Mouse (Mus musculus): Measurements from ENCODE around the gene Gm1113.

DNA sequence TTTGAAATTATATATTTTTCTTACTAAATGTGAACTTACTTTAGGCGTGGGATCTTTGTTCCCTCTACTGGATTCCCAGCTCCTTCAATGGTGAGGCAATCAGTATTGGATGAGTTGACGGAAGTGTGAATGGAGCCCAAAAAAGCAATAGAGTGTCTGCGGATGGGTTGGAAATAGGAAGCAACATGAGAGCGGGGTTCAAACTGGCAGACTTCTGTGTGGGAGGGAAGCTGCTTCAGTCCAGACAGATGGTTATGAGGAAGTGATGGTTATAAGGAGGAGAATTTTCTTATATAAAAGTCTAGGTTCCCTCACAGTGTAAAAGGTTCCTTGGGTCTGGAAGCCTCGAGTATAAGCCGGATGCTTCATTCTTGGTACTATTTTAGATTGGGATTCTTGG is 38.6 kb downstream of the Gm1113 start:
- TF ChIP-seq POLR2A (IDR thresholded peaks at IDR 0.05; ENCODE audit: borderline replicate concordance, extremely low read depth, insufficient read depth, insufficient read length, poor library complexity, severe bottlenecking) (no peak), CTCF (IDR thresholded peaks at IDR 0.05; ENCODE audit: borderline replicate concordance, extremely low read depth, insufficient read depth, insufficient read length) (no peak)
